Mouse (Mus musculus) spleen, adult 18-20 months (tissue): ENCODE measurements around the gene Olfr462.
A peak's percentile ranks its signal among the peaks of the same experiment; 100 is the strongest.

ENCODE experiments used
- DNase-seq, 2 experiments: peaks; one replicate each; pipeline ENCODE4 v3.0.0; 2022; ENCODE audit warnings: mixed read lengths in 2 of 2

The Olfr462 gene

GRCm38 (mm10) chr11:87892168-87892567, at the start of gene Olfr462:
TSS of gene Olfr462 (minus strand) at chr11:87892268.
- DNase-seq, result no peak

- DNase-seq, result no peak
Observed at GRCm38 (mm10) chr11:87935467-87935866, 43.4 kb upstream of the Olfr462 start.

GRCm38 (mm10) chr11:87933731-87934130, 41.7 kb upstream of the Olfr462 start:
- no peak for DNase-seq

- no peak for DNase-seq
Observed at GRCm38 (mm10) chr11:87930348-87930747, 38.3 kb upstream of the Olfr462 start.

GRCm38 (mm10) chr11:87920966-87921365, 28.9 kb upstream of the Olfr462 start, which contains the start of gene Olfr464:
TSS of gene Olfr464 (minus strand) at chr11:87920967.
- DNase-seq, result no peak

GRCm38 (mm10) chr11:87920301-87920700, 28.2 kb upstream of the Olfr462 start:
- no peak for DNase-seq

- no peak for DNase-seq
Observed at GRCm38 (mm10) chr11:87916005-87916404, 23.9 kb upstream of the Olfr462 start.

- no peak for DNase-seq
Observed at GRCm38 (mm10) chr11:87904331-87904730, 12.3 kb upstream of the Olfr462 start.

- no peak for DNase-seq
Observed at GRCm38 (mm10) chr11:87897287-87897686, 5.2 kb upstream of the Olfr462 start, which contains the start of gene Olfr463. TSS of gene Olfr463 (minus strand) at chr11:87897387.

GRCm38 (mm10) chr11:87884856-87885255, 7.2 kb downstream of the Olfr462 start:
- no peak for DNase-seq

GRCm38 (mm10) chr11:87883493-87883892, 8.6 kb downstream of the Olfr462 start:
- DNase-seq, result no peak

GRCm38 (mm10) chr11:87881714-87882113, 10.4 kb downstream of the Olfr462 start:
- DNase-seq, result no peak

- no peak for DNase-seq
Observed at GRCm38 (mm10) chr11:87879826-87880225, 12.2 kb downstream of the Olfr462 start.

- DNase-seq, result no peak
Observed at GRCm38 (mm10) chr11:87875436-87875835, 16.6 kb downstream of the Olfr462 start, which contains the start of gene Epx. TSS of gene Epx (minus strand) at chr11:87875536.

GRCm38 (mm10) chr11:87871766-87872165, 20.3 kb downstream of the Olfr462 start:
- DNase-seq, result no peak

GRCm38 (mm10) chr11:87870096-87870495, 22.0 kb downstream of the Olfr462 start:
- DNase-seq, result no peak

- peak in 1 of 2 experiments; percentile 45 for DNase-seq
Observed at GRCm38 (mm10) chr11:87866891-87867290, 25.2 kb downstream of the Olfr462 start.

GRCm38 (mm10) chr11:87862805-87863204, 29.3 kb downstream of the Olfr462 start:
- DNase-seq, result no peak

GRCm38 (mm10) chr11:87860426-87860825, 31.6 kb downstream of the Olfr462 start:
- no peak for DNase-seq

- no peak for DNase-seq
Observed at GRCm38 (mm10) chr11:87859273-87859672, 32.8 kb downstream of the Olfr462 start.

- no peak for DNase-seq
Observed at GRCm38 (mm10) chr11:87854550-87854949, 37.5 kb downstream of the Olfr462 start.

GRCm38 (mm10) chr11:87853597-87853954, 38.5 kb downstream of the Olfr462 start:
- DNase-seq, result peak in 1 of 2 experiments; percentile 11

- DNase-seq, result peak; percentile 79 to 86
Observed at GRCm38 (mm10) chr11:87852690-87853596, 39.1 kb downstream of the Olfr462 start, which contains the start of gene Mks1. TSS of gene Mks1 (plus strand) at chr11:87853215.

GRCm38 (mm10) chr11:87847884-87848283, 44.2 kb downstream of the Olfr462 start:
- DNase-seq, result no peak
